Mouse (Mus musculus): ENCODE data around the gene Prex1.

- TF ChIP-seq CTCF (IDR thresholded peaks at IDR 0.05; ENCODE audit: extremely low read depth, insufficient read length, insufficient replicate concordance, low read depth, low read length) (no peak), POLR2A (IDR thresholded peaks at IDR 0.05; ENCODE audit: low read depth, low read length) (no peak)
These were observed 7.1 kb downstream of the Prex1 start for GRCm38 (mm10) chr2:166706526-166706925.

All from small intestine, adult 2 months (tissue).